Mouse (Mus musculus) embryonic facial prominence, embryonic 11.5 days (tissue): ENCODE data around the gene Kif16b. TPM values are rescaled to one million over a fixed set of nuclear protein-coding genes. Genes with fewer than 3 reads are reported as not detected.

Experiments used
- ATAC-seq: fragments of 200-750 bp; cut with Nextera tagmentation; replicated peaks from 2 replicates; pipeline ENCODE4 v1.8.0; 2017; ENCODE audit warnings: low read depth; ENCODE audit not compliant: insufficient number of reproducible peaks, low FRiP score, low TSS enrichment
- DNase-seq: peaks from one replicate; pipeline ENCODE4 v3.0.0-alpha.2; 2015; ENCODE audit warnings: low spot score
- H3K27ac ChIP-seq: fragments of 300-500 bp; sonication (generic); replicated peaks from 2 replicates; pipeline ENCODE4 v1.5.1; 2014; ENCODE audit warnings: mild to moderate bottlenecking, low read depth, low read length, control low read depth
- H3K27me3 ChIP-seq: fragments of 300-500 bp; sonication (generic); 2 replicates; pipeline ENCODE4 v1.6.1; 2014; ENCODE audit warnings: mild to moderate bottlenecking, low read length, moderate library complexity, mixed read lengths; ENCODE audit not compliant: control insufficient read depth, insufficient read depth
- H3K36me3 ChIP-seq: fragments of 300-500 bp; sonication (generic); replicated peaks from 2 replicates; pipeline ENCODE4 v1.6.1; 2014; ENCODE audit warnings: low read depth, mild to moderate bottlenecking, low read length, moderate library complexity, mixed read lengths; ENCODE audit not compliant: control insufficient read depth, insufficient read depth
- H3K4me1 ChIP-seq: fragments of 300-500 bp; sonication (generic); 2 replicates; pipeline ENCODE4 v1.6.1; 2014; ENCODE audit warnings: low read length, mixed read lengths; ENCODE audit not compliant: control insufficient read depth, insufficient read depth
- H3K4me2 ChIP-seq: fragments of 300-500 bp; sonication (generic); 2 replicates; pipeline ENCODE4 v1.6.1; 2014; ENCODE audit warnings: low read depth, mild to moderate bottlenecking, control low read depth, low read length, moderate library complexity
- H3K4me3 ChIP-seq: fragments of 300-500 bp; sonication (generic); 2 replicates; pipeline ENCODE4 v1.5.1; 2014; ENCODE audit warnings: low read depth, low read length, control low read depth
- H3K9ac ChIP-seq: fragments of 300-500 bp; sonication (generic); replicated peaks from 2 replicates; pipeline ENCODE4 v1.6.1; 2014; ENCODE audit warnings: mild to moderate bottlenecking, control low read depth, low read length
- H3K9me3 ChIP-seq: fragments of 300-500 bp; sonication (generic); replicated peaks from 2 replicates; pipeline ENCODE4 v1.6.1; 2016; ENCODE audit warnings: mild to moderate bottlenecking, low read length, inconsistent platforms, mixed read lengths; ENCODE audit not compliant: control insufficient read depth
- WGBS: fragments of 180-500 bp; shearing (Covaris S2); extraction: QIAGEN DNeasy Blood & Tissue Kit; methylation state at CpG from one replicate; pipeline ENCODE4 v1.1.7; 2014; 5-methylcytosine and 5-hydroxymethylcytosine counted together
- polyA plus RNA-seq: library from polyadenylated mRNA; unstranded; fragments of >200 nt; fragmentation: Nextera tagmentation; extraction: Ambion mirVana; gene quantifications from 2 replicates; pipeline ENCODE4 v1.2.1, GENCODE M21; 2014

Kif16b gene
- polyA plus RNA-seq, 1 experiment from 2014 or later: 10.4 TPM

DNA sequence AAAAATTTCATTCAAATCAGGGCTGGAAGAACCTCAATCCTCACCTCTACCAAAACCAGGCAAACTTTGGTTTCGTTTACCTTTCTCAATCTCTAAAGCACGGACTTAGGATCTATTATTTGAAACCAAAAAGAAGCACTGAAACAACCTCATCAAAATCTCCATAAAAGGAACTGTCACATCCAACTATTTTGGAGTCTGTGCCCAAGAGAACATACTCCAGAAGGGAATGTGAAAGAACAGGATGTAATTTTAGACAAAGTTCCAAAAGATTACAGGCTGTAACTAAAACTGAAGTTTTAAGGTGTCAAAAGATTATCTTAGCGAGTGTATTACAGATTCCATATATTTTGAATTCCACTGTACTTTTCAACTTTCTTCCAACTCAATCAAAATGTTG lies 232.9 kb downstream of the Kif16b start:
- Histone ChIP-seq H3K9me3 (no peaks in the 10 kb centered on the region), H3K4me2 (no peak overlapping the region), H3K36me3 (no peaks in the 10 kb centered on the region), H3K27ac (no peak overlapping the region), H3K4me3 (no peak overlapping the region), H3K9ac (no peak overlapping the region), H3K27me3 (no peaks in the 10 kb centered on the region), H3K4me1 (no peaks in the 10 kb centered on the region)
- DNase-seq (no peak), ATAC-seq (no peak)
- 80% methylated on average over 3 of the region's 3 CpGs for WGBS

DNA sequence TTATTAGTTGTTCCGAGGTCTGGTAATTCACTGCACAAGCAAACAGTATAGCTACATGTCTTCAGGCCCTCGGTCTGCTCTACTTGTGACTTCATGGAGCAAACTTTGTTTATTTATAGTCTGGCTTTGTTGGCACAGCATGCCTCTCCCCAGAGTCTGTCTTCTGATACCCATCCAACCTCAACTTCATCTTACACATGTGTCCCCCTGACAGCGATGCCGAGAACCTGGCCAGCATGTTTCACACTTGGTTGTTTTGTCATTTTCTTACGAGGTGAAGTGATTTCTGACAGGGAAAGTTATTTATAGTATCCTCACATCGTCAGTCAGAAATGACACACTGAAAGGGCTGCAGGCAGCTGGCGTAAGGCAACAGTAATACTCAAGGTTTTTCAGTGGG lies 249.7 kb downstream of the Kif16b start:
- Histone ChIP-seq H3K9ac (no peak overlapping the region), H3K4me3 (no peak overlapping the region)
- WGBS: 77% methylated on average over 7 of the region's 7 CpGs

DNA sequence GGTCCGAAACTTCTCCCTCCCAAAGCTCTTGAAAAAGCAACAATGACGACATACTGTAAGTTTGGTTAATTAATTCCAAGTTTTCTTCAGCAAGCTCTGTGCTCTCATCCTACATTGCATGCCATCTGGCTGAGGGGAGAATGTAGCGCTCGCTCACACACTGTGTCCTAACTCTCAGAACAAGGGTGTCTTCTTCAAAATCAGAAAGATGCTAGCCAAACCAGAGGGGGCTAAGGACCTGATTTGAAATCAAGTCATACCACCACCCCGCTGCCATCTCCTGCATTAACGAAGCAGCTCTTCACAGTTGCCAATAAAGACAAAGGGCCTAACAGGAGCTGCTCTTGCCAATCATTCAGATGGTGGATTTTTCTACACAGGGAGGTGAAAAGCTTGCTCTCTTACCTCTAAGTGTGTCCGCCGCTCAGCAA lies 253.3 kb downstream of the Kif16b start:
- WGBS: 85% methylated on average over 8 of the region's 8 CpGs
- no peak overlapping the region for H3K4me2 ChIP-seq
- H3K9ac ChIP-seq: no peak overlapping the region
- DNase-seq (no peak), ATAC-seq (no peak)
- no peaks in the 10 kb centered on the region for H3K4me1 ChIP-seq
- H3K27me3 ChIP-seq: no peaks in the 10 kb centered on the region
- H3K27ac ChIP-seq: no peak overlapping the region
- no peaks in the 10 kb centered on the region for H3K36me3 ChIP-seq
- no peak overlapping the region for H3K4me3 ChIP-seq
- H3K9me3 ChIP-seq: no peaks in the 10 kb centered on the region

More for the DNA sequence above, 249.7 kb downstream of the Kif16b start:
- no peak overlapping the region for H3K4me2 ChIP-seq
- no peak overlapping the region for H3K27ac ChIP-seq
- H3K27me3 ChIP-seq: no peaks in the 10 kb centered on the region
- DNase-seq: no peak
- H3K36me3 ChIP-seq: no peaks in the 10 kb centered on the region
- no peaks in the 10 kb centered on the region for H3K9me3 ChIP-seq
- H3K4me1 ChIP-seq: no peaks in the 10 kb centered on the region
- no peak for ATAC-seq

DNA sequence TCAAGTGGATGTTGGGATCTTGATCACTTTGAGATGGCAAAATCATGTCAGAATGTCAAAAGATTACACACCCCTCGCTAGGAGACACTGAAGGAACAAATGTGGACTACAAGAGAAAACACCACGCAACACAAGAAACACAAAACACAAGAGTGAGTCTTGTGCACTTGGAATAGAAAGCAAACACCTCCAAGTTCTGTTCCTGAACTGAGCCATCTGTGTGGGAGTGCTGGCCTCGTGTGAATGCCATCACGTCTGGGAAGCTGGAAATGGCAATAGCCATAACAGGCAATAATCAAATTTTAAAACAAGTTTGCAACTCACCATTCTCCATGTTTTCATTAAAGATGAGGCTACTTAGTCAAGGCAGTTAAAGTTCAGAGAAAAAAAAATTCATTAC lies 254.5 kb downstream of the Kif16b start:
- WGBS: 81% methylated on average over 4 of the region's 4 CpGs
- Histone ChIP-seq H3K9me3 (no peaks in the 10 kb centered on the region), H3K27ac (no peak overlapping the region)

DNA sequence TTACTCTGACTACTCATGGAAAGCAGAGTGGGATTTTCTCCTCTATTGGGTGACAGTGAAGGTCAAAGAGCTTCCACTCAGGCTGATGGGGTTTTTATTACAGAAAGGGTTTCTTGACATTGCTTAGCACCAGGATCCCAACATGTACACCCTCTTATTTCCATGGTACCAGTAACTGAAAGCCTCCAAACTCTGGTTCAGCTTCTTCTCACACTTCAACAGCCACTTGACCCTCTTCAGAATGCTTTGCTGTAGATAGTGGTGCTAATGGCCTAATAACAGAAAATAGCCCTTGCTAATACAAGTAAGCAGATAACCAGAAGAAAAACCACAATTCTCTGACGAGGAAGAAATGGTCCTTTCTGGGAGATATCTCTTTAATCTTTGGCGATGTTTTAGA lies 259.6 kb downstream of the Kif16b start:
- no peak for ATAC-seq

More for the DNA sequence above, 254.5 kb downstream of the Kif16b start:
- Histone ChIP-seq H3K4me3 (no peak overlapping the region), H3K9ac (no peak overlapping the region), H3K36me3 (no peaks in the 10 kb centered on the region), H3K4me2 (no peak overlapping the region), H3K27me3 (no peaks in the 10 kb centered on the region), H3K4me1 (no peaks in the 10 kb centered on the region)
- ATAC-seq: no peak
- DNase-seq: no peak

DNA sequence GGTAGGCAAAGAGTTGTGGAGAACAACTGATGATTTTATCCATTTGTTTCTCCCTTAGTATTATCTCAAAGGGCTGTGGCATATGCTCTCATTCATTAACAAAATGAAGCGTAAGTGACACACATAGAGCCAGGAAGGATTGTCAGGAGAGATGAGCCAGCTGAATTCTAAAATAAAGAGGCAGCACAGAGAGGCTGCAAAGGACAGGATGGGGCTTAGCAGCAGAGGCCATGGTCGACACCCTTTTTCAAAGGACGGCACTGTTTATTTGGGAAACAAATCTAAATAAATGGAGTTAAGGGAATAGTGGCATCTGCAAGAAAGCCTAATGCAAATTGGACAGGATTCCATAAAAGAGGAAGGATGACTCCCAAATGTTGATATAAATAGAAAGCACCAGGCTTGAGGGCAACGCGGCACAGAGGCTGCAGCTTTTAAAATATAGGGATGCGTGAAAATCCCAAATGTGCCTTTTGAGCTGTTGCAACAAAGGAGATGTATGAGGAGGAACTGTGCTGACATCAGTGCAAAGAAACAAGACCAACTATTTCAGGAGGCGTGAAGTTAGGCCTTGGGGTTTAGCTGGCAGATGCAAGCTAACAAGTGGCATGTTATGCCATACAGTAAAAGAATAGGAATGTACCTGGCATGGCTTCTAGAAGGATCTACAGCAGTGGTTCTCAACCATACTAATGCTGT lies 265.6 kb downstream of the Kif16b start:
- DNase-seq: no peak
- Histone ChIP-seq H3K9me3 (no peaks in the 10 kb centered on the region), H3K4me3 (no peak overlapping the region), H3K27ac (no peak overlapping the region), H3K9ac (no peak overlapping the region), H3K27me3 (no peaks in the 10 kb centered on the region), H3K36me3 (no peaks in the 10 kb centered on the region), H3K4me2 (no peak overlapping the region), H3K4me1 (no peaks in the 10 kb centered on the region)
- 86% methylated on average over 7 of the region's 7 CpGs for WGBS
- ATAC-seq: no peak

More for the DNA sequence above, 259.6 kb downstream of the Kif16b start:
- H3K27ac ChIP-seq: no peak overlapping the region
- no peaks in the 10 kb centered on the region for H3K36me3 ChIP-seq
- no peak overlapping the region for H3K4me2 ChIP-seq
- H3K27me3 ChIP-seq: no peaks in the 10 kb centered on the region
- DNase-seq: no peak
- H3K9me3 ChIP-seq: no peaks in the 10 kb centered on the region
- WGBS: 81% methylated on average over 2 of the region's 2 CpGs
- no peaks in the 10 kb centered on the region for H3K4me1 ChIP-seq
- no peak overlapping the region for H3K9ac ChIP-seq
- no peak overlapping the region for H3K4me3 ChIP-seq

DNA sequence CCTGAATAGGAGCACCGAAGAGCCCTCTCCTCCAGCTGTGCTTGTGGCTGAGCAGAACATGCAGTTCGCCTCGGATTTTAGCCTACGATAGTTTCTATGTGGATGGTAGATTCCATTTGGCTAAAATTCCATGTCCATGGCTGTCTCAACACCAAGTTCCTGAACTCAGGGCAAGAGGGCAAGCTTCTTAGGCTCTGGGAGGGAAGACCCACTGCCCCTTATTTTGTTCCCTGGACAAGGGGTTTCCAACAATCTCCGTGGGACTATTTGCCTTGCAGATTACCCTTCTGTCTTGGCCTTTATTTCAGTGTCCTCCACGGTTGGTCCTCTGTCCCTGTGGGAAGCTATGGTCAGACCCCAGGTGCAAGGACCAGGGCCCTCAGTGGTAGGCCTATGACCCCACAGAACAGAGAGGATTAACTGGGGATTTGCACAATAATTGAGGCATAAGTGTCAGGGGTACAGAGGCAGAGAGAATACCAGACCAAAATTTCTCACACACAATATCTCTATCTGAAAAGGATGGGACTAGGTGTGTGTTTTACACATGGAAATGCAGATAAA lies 267.3 kb downstream of the Kif16b start:
- Histone ChIP-seq H3K4me3 (no peak overlapping the region), H3K27me3 (no peaks in the 10 kb centered on the region), H3K27ac (no peak overlapping the region), H3K36me3 (no peaks in the 10 kb centered on the region), H3K4me2 (no peak overlapping the region), H3K4me1 (no peaks in the 10 kb centered on the region), H3K9me3 (no peaks in the 10 kb centered on the region), H3K9ac (no peak overlapping the region)
- 71% methylated on average over 6 of the region's 6 CpGs for WGBS
- DNase-seq: no peak
- ATAC-seq: no peak

DNA sequence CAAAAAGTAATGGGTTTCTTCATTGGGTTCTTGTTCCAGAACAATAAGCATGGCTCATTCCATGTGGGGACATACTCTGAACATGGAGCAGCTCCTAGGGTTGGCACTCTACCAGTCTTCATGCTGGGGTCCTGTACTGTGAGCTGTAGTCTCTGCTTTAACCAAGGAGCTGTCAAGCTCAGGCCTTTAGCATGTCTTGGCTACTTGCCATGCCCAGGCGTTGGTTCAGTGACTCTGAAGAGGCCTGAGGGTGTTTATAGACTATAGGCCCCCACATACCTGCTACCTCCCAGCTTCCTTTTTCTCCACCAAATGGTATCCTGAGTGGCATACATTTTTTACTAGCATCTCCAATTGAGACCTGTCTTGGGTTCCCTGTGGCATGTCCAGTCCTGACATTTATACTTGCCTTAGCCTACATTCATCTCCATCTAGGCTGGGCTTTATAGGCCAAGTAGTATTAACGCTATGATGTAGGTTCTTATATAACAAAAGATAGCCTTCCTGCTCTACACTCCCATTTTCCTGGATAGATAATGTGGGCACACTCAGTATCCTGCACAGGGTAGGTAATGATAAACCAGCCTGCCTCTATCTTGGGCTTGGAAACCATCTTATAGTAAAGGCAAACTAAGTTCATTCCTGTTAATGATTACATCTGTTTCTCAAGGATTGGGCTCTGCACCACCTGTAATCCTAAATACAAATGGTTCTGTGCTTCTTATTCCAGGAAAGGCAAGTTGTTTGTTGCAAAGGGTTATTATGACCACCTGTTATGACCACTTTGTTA lies 271.6 kb downstream of the Kif16b start:
- 89% methylated on average over 2 of the region's 2 CpGs for WGBS
- Histone ChIP-seq H3K27ac (no peak overlapping the region), H3K4me3 (no peak overlapping the region), H3K9ac (no peak overlapping the region), H3K4me1 (no peaks in the 10 kb centered on the region), H3K36me3 (no peaks in the 10 kb centered on the region), H3K4me2 (no peak overlapping the region), H3K27me3 (no peaks in the 10 kb centered on the region), H3K9me3 (no peaks in the 10 kb centered on the region)
- no peak for DNase-seq
- ATAC-seq: no peak
